Mouse (Mus musculus) layer of hippocampus, adult 2 months (tissue): Measurements from ENCODE around the gene Iffo1. TPM values are rescaled to one million over a fixed set of nuclear protein-coding genes. Genes with fewer than 3 reads are reported as not detected.
A peak's percentile ranks its signal among the peaks of the same experiment; 100 is the strongest.
"Not testable (repeated sequence)": the region's sequence is repeated elsewhere in the genome, so short reads cannot be mapped to it uniquely, and the experiment has no call there.

Experiments
- DNase-seq, 2 experiments: peaks; one replicate each; pipeline ENCODE4 v3.0.0; 2022; ENCODE audit warnings: low spot score in 2 of 2
- H3K27ac ChIP-seq: fragments of 200-600 bp; 2 replicates; pipeline ENCODE4 v1.8.1; 2022
- H3K4me3 ChIP-seq: fragments of 200-600 bp; 2 replicates; pipeline ENCODE4 v1.8.1; 2022; ENCODE audit warnings: mild to moderate bottlenecking
- CTCF ChIP-seq: fragments of 200-600 bp; conservative IDR thresholded peaks from 2 replicates; pipeline ENCODE4 v1.8.1; 2022; ENCODE audit warnings: antibody characterized with exemption, mild to moderate bottlenecking, moderate library complexity
- total RNA-seq, 2 experiments: library from RNA; stranded (reverse); gene quantifications; 2 replicates each; pipeline ENCODE4 v1.2.3; 2021

Iffo1 gene
- total RNA-seq, 2 experiments from 2014 or later: 69.9 to 71.9 TPM

- no peak for DNase-seq
- Histone ChIP-seq H3K4me3 (no peak overlapping the region), H3K27ac (no peak overlapping the region)
- no peak for TF ChIP-seq CTCF
Observed at GRCm38 (mm10) chr6:125158944-125159492, 14.0 kb downstream of the Iffo1 start.

DNA sequence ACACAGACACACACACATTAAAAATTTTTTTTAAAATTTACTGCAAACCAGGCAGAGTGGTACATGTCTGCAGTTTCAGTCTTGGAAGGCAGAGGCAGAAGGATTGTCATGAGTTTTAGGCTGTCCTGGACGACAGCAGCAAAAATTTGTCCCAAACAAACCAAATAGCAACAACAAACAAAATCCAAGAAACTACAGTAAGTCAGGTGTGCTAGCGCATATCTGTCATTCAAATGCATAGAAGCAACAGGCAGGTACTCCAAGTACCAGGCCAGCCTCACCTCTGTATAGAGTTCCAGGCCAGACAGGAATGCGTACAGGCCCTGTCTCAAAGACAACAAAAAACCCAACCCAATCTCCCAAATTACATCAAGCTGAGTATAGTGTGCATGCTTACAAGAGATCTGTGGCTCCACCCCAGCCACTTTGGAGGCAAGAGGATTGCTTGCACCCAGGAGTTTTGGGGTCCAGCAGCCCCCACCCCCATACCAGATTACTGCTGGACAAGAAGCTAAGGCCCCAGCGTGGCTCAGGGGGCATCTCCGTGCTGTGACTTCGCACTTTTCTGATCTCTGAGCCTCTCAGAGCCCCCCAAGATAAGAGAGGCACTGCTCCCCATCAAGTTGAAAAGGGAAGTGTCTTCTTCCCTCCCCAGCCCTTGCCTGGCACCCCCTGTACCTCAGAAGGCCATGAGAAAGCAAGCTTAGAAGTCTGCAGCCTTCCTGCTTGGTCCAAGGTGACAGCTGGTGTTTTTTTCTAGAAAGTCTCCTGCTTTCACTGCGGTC lies 14.9 kb downstream of the Iffo1 start:
- no peak for DNase-seq
- H3K27ac ChIP-seq: peak overlapping the region; percentile 60; the same call in 1 of the 2 replicates
- H3K4me3 ChIP-seq: no peak overlapping the region
- TF ChIP-seq CTCF: no peak

DNA sequence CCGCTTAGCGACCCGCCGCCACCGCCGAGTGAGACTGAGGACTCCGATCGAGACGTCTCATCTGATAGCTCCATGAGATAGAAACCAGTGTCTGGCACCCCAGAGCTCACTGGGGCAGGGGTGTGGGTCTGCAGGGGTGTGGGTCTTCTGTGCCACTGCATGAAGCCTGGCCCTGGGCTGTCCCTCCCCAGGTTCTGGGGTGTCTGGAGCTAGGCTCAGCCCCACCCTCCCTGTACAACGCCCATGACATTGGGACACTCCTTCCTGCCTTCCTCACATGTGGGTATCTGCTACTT lies 15.5 kb downstream of the Iffo1 start:
- Histone ChIP-seq H3K27ac (peak overlapping the region; percentile 60; the same call in 1 of the 2 replicates), H3K4me3 (no peak overlapping the region)
- DNase-seq: no peak
- no peak for TF ChIP-seq CTCF

GRCm38 (mm10) chr6:125160854-125161760 lies 16.1 kb downstream of the Iffo1 start:
- Histone ChIP-seq H3K4me3 (no peak overlapping the region), H3K27ac (peak overlapping the region; percentile 60)
- no peak for DNase-seq
- TF ChIP-seq CTCF: no peak

DNA sequence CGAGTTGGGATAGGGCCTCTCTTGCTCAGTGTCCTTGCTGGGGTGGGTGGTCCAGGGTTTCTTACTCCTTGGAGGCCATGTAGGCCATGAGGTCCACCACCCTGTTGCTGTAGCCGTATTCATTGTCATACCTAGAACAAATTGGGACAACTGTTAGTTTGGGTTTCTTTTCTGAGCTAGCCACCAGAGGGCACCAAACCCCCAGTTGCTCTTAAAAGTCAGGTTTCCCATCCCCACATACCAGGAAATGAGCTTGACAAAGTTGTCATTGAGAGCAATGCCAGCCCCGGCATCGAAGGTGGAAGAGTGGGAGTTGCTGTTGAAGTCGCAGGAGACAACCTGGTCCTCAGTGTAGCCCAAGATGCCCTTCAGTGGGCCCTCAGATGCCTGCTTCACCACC lies 16.9 kb downstream of the Iffo1 start:
- peak in 1 of 2 experiments; percentile 79 for DNase-seq
- not testable (repeated sequence) for H3K27ac ChIP-seq, H3K4me3 ChIP-seq
- peak; percentile 73 for TF ChIP-seq CTCF

GRCm38 (mm10) chr6:125162615-125163305 lies 17.7 kb downstream of the Iffo1 start:
- DNase-seq: not testable (repeated sequence)
- Histone ChIP-seq H3K27ac (peak overlapping the region; percentile 46; the same call in 1 of the 2 replicates), H3K4me3 (peak overlapping the region; percentile 26; the same call in 1 of the 2 replicates)

DNA sequence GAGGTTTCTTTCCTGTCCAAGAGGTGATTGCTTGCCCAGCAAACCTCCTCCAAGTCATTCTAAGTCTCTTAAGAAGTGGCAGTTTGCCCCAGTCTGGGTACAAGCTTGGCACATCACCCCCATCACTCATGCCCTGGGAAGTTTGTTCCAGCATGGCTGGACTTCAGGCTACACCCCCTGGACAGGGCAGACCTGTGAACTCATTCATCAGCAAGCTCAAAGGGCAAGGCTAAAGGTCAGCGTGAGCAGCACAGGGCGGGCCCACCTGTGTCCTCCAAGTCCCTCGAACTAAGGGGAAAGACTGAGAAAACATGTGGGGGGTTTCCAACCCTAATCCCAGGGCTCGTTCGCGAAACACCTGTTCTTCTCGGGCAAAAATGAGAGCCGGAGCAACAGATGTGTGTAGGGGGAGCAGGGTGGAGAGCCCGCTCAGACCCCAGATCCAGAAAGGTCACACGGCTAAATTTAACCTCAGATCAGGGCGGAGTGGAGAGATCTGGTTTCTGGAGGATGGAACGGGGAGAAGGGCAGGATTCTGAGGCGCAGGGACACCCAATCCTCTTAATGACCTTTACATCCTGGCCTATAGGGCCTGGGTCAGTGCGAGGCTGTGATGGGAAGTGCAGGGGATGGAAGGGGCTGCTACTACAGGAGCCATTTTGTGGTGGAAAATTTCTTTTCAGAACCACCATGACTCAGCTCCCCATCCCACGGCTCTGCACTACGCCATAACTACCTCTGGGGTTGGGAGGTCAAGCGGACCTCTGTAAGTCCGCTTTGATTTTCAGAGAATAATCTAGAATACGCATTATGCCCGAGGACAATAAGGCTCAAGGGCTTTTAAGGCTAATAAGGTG lies 19.0 kb downstream of the Iffo1 start:
- Histone ChIP-seq H3K27ac (peak overlapping the region; percentile 98), H3K4me3 (peak overlapping the region; percentile 99)
- TF ChIP-seq CTCF: no peak
- peak; percentile 39 to 58 for DNase-seq

GRCm38 (mm10) chr6:125164672-125165327 lies 19.8 kb downstream of the Iffo1 start:
- peak overlapping the region; percentile 98 for H3K27ac ChIP-seq
- peak overlapping the region; percentile 99 for H3K4me3 ChIP-seq
- peak in 1 of 2 experiments; percentile 57 for DNase-seq
- TF ChIP-seq CTCF: no peak

DNA sequence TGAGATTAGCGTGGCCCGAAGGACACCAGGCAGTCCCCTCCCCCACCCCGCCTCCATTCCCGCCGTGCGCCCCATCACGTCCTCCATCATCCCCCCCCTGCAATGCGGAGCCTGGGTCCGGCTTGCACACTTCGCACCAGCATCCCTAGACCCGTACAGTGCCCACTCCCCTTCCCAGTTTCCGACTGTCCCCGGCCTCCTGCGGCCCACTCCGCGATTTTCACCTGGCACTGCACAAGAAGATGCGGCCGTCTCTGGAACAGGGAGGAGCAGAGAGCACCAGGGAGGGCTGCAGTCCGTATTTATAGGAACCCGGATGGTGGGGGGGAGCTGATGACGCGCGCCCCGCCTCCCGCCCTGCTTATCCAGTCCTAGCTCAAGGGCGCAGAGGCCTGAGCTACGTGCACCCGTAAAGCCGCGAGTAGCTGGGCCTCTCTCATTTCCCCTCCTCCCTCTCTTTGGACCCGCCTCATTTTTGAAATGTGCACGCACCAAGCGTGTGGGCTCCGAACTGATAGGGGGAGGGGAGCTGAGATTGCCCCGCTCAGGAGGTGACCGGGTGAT lies 20.4 kb downstream of the Iffo1 start:
- peak; percentile 97 to 98 for DNase-seq
- peak overlapping the region; percentile 99 for H3K4me3 ChIP-seq
- H3K27ac ChIP-seq: peak overlapping the region; percentile 98
- no peak for TF ChIP-seq CTCF

GRCm38 (mm10) chr6:125166051-125166751 lies 21.2 kb downstream of the Iffo1 start, which contains the start of gene Gapdh:
TSS of gene Gapdh (minus strand) at chr6:125166467.
- DNase-seq: no peak
- Histone ChIP-seq H3K27ac (peak within 1 kb of the TSS; percentile 98), H3K4me3 (peak within 1 kb of the TSS; percentile 99)
- no peak for TF ChIP-seq CTCF
